Mouse (Mus musculus): ENCODE measurements around the gene Rps19.

DNA sequence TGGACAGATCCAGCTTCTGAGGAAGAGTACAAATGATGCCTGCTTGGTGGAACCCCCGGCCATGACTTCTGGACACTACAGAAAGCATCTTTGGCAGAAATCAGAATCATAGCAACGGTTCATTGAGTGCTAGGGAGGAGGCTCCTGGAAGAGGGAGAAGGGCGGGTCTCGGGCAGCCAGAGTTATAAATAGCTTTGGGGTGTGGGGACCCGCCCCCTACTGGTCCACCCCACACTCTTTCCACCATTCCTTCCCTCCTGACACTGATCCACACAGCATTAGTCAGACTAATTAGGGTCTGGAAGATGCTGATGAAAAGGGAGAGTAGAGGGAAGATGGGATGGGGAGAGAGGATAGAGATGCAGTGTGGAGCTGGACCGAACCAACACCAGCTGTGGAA is 22.4 kb downstream of the Rps19 start:
- no peak for TF ChIP-seq GATA1 (IDR thresholded peaks at IDR 0.05; ENCODE audit: low read length)
- no peak for TF ChIP-seq TAL1 (IDR thresholded peaks at IDR 0.05; ENCODE audit: low read length)

Measured in erythroblast, embryonic 14.5 days (primary cell).